Mouse (Mus musculus) testis, postnatal 10 days (tissue): ENCODE results near the gene Fcor.

Source experiments
- DNase-seq: peaks from one replicate; pipeline ENCODE4 v3.0.0; 2021; ENCODE audit warnings: low spot score

Fcor gene

DNA sequence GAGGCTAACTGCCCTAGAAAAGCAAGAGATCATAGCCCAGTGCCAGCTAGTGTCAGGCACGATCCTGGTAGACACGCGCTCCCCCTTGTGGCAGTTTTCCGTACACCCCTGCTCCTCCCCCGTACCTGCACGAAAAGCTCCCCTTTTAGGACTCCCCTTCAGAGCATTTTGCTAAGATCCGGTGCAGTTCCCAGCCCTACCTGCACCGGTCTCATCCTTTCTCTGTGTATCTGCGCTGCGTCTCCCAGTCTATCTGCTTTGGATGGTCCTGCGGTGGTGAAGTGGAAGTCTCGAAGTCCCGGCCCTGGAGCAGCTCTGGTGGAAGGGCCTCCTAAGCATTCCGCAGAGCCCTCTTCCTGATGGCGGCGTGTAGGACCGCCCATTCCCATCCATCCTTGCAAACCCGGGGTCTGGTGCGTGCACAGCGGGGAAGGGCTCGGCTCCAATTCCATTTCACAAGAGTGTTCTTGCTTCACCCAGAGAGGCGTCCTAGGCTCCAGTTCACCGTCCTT, at the start of gene Fcor:
TSS of gene Fcor (minus strand) at position 383 of the 512 bp plus-strand sequence.
- peak; percentile 90 for DNase-seq

DNA sequence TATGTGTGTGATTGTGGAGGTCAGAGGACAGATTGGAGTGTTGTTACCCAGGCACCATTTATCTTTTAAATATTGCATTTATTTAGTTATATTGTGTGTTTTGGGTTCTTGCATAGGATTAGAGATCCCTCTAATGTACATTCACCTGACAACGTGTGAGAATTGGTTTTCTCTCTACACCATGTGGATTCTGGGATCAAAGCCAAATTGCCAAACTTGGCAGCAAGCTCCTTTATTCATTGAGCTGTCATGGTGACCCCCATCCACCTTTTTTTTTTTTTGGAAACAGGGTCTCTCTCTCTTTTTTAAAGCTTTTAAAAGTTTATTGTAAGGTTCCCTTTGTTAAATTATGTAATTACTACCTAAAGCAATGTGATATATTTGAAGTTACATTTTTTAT, 48.9 kb upstream of the Fcor start:
- DNase-seq, result no peak

DNA sequence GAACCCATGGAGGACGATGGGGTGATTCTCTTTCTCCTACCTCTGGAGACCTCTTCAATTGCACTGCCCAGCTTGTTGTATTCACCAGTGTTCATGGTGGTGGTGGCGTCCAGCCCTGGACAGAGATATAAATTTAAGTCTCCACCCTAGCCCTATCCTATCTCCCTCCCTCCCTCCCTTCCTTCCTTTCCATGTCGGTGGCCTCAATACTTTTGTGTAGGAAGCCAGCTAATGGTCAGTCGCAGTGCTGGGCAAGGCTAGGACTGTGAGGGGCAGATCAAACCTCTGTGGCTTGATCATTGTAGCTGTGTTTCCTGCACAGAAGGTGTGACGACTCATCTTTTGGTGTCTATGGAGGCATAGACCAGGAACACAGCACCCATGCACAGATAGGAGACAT, 48.4 kb upstream of the Fcor start, which contains the start of gene Clec4g:
TSS of gene Clec4g (minus strand) at position 101 of the 400 bp plus-strand sequence.
- DNase-seq, result no peak

DNA sequence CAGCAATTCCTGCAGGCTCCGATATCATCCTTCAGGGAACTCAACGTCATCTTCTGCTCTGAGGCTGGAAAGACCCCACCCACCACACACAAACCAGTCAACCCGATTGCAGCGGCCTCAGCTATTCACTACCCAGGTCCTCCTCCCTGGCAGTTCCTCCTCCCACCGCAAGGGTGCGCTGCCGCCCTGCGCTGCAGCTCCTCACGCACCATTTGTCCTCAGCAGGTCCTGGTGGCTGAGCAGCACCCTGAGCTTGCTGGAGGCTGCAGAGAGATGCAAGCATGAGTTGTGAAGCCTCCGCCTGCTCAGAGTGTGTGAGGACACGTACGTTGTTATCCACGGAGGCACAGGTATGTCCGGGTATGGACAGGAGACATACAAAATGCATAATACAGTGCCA, 46.4 kb upstream of the Fcor start:
- peak; percentile 81 for DNase-seq

DNA sequence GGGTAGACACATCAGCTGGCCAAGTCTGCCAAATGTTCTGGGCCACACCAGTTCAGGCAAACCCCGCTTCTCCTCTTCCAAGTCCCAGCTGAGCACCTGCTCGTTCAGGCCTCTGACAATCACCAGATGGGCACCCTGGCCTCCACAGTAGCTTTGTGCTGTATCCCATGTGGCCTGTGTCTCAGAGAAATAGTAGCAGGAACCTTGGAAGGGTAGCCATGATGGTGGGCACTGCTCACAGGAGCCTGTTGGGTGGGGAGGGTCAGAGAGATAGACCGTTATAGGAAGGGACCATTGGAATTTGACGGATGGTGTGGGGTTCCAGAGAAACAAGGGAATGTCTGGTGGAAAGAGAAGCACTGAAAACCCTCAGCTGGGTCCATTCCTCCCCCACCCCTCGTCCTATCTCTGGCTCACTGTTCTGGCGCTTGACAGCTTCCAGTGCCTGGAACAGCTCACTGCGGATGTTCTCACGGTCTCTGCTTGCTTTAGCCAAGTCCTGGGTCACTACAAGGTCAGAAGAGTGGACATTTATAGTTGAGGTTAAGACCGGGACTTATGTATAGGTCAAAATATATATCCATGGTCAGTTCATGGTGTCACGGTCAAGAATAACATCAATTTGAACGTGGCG, 45.3 kb upstream of the Fcor start:
- no peak for DNase-seq

DNA sequence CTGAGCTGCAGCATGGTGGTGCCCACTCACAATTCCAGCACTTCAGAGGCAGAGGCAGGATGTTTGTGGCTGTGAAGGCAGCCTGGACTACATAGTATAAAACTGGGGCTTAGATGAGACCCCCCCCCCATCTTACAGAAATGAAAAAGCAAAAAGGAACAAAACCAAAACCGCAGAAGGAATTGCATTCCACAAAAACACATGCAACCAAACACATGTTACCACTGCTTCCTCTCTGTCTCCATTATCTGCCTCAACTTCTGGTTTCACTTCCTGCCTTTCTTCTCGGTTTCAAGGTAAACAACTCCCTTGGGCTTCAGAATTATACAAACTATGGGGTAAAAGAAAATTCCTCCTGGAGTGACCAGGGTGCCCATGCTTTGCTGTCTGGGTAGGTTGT, 39.5 kb upstream of the Fcor start:
- DNase-seq, result no peak

DNA sequence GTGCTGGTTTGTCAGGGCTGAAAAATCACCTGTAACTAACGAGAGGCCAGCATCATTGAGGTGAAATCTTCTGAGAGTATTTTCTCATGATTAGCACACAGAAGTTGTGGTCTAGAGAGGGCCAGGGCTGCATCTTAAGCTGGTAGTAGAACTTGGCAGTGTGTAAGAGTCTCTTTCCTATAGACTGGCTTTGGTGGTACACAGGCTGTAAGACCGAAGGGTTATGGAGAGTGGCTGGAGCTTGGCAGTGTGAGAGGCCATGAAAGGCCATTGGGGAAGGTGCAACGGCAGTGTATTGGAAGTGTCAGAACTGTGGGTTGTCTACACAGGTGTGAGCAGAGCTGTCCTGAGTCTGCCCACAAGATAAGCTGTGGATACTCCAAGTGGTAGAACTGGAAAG, 38.1 kb upstream of the Fcor start:
- DNase-seq, result no peak

DNA sequence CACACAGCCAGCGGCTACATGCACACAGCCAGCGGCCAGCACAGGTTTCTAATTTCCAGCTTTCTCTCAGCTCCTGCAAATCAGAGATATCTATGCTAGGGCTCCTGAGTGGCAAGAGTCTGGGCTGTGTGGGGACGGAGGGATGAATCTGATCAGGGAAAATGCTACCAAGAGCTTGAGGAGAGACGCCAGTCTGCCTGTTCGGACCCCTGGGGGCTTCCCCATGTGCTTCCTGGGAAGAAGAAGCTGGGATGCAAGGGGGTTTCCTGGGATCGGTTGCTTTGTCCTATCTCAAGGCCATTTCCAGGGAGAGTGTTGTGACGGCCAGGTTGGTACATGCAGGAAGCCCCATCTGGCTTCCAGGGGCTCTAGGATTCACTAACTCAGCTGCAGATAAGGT, 35.4 kb upstream of the Fcor start:
- DNase-seq, result no peak

DNA sequence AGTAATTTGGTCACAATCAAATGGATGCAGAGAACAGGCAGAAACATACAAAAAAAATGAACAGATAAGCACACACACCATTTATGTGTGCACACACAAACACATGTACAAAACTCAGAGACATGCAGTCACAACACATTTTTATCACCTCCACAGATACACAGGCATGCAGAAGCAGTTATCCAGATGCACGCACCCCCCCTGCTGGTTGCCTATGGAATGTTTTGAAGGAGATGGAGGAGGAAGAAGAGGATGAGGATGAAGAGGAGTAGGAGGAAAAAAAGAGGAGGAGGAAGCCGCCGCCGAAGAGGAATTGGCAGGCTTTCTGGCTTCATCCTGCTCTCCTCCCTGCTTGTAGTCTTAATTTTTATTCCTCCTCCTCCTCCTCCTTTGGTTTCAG, 33.5 kb upstream of the Fcor start:
- DNase-seq, result peak; percentile 39

DNA sequence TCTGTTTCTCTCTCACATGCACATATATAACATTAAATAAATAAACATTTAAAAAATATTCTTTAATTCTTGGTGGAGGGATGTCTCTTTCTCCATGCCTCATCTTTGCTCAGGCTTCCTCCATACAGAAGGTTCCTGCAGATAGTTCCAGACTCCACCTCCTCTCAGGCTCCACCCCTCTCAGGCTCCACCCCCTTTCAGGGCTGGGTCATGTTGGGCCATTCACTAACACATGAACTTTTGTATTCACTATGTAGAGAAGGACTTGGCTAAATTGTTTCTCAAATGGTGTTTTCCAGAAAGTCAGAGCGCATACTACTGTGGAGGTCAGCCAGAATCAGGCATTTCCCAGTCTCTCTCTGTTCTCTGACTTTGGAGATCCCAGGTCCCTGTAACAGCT, 29.3 kb upstream of the Fcor start:
- DNase-seq, result no peak

DNA sequence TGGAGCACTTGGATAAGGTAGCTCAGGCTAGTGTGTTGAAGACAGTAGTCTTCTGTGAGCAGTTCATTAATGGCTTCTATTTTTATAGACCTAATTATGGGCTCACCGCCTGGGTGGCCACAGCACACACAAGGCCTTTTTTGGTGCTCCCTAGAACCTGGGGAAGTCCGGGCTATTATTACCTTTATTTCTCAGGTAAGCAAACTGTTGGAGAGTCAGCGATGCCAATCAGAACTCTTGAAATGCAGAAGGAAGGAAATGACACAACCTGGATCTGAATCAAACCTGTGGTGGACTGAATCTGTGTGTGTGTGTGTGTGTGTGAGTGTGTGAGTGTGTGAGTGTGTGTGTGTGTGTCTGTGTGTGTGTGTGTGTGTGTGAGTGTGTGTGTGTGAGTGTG, 22.0 kb upstream of the Fcor start, which contains the start of gene Fcer2a:
TSS of gene Fcer2a (minus strand) at position 55 of the 400 bp plus-strand sequence.
- DNase-seq, result peak; percentile 13

DNA sequence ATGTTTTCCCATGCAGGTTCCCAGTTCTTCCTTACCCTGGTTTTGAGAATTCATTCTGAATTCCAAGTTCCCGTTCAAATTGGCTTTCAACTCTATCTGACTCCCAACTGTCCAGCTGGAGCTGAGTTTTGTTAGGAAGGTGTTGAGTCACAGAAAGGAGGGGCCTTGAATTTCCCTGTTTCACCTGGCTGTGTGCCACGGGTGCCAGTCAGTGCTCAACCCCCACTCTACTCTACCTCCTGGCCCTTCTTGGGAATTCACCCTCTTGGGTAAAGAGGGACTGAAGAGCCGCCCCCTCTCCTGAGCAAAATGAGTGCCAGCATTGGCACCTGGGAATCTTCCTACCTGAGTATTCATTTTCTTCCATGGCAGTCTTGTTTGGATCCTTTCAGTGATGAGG, 18.6 kb upstream of the Fcor start:
- peak; percentile 42 for DNase-seq

DNA sequence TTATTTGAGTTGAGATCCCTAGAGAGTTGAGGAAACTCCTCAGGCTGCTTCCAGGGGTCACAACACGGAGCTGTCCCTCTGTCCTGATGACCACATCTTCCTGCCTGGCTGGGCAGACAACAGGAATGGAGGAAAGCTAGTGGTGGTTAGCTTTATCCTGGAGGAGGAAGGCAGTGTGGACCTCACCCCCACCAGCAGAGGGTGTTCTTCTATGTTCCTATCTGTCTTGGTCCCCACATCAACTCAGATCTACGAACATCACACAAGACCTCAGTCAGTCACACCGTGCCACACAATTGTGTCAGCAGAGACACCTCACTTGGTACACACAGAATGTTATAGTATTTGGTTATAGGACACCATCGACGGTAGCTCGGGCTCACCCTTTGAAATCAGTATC, 15.4 kb upstream of the Fcor start:
- DNase-seq, result peak; percentile 25

DNA sequence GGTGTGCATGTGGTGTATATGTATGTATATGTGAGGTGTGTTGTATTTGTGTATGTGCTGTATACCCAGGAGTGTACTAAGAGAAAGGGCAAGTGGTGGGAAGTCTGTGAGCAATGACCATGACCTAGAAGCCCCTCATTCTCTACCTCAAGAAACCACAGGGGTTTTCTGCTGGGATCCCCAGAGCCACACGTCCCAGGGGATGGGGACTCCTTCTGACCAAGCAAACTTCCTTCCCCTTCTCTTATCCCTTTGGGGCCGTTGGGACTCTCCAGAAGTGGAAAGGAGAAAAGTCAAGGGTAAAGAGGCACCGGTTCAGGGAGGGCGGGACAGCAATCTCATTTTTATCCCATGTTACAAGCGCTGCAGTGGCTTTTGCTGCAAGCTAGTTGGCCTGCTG, 13.3 kb upstream of the Fcor start:
- peak; percentile 29 for DNase-seq

DNA sequence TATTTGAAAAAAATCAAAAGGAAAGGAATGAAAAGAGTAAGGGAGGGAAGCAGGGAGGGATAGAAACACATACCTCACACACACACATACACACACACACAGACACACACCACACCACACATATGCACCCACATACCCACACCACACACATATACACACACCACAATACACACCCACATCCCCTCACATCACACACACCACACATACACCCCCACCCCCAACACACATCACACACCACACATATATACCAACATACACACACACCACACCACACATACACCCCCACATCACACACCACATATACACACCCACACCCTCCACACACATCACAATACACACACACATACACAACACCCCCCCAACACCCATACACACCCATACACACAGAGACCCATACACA, 12.4 kb upstream of the Fcor start:
- DNase-seq, result peak; percentile 33

DNA sequence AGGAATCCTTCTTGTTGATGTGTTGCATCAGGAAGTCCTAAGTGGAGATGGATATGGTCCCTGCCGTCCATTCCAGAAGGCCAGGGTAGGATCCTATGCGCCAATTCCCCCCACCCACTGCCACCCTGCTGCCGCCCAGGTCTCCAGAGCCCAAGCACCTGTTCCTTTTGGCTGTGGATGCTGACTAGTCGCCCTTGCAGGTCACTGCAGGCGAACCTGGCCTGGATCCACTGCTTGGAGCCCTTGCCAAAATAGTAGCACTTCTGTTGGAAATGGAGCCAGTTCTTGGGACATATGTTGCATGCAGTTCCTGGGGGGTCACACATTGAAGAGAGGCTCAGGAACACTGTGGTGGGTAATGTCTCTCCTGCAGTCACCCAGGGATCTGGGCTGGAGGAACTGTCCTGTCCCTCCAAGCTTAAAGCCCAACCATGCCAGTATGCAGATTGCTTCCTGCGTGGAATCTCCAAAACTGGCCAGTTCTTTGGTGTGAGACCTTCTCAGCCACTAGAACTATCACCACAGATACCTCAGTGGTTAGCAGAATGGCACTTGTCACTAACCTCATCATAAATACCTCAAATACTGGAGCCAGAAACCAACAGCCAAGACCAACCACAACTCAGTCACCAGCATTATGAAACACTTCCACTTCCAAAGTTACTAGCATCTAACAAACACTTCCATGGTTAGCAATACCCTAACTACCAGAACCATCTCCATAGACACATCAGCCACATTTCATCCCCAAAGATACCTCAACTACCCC, 11.4 kb upstream of the Fcor start:
- peak; percentile 46 for DNase-seq

DNA sequence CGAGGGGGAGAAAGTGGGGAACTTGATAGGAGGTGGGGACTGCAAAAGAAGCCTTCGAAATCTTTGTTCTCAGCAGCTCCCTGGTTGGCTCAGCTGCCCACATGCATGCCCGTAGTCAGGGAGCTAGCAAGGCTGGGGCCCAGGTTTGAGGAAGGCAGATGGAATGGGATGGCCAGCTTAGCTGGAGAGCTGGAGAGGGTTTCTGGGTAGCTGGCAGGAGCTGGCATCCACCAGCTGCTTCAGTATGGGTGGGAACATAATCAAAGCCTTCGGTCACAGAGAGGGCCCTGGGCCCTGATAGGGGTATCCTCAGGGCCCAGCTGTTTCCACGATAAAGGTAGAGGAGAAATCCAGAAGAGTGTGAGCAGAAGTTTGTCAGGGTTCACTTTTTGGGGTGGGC, 10.3 kb upstream of the Fcor start:
- DNase-seq, result peak; percentile 32

DNA sequence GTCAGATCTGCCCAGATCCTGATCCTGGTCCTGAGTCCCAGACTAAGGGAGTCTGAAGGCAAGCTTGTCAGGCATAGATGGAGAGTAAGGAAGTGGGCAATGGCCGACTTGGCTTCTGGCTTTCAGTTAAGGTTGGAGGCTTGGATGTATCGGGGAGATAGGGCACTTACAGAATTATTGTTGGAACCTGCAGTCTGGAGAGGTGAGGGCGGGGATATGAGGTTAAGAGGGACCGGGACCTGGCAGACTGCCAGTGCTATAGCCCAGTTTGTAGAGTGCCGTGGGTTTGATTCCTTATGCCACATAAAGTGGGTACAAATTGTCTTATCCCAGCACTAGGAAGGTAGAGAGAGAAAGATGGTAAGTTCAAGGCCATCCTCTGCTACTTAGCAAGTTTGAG, 7.5 kb upstream of the Fcor start:
- peak; percentile 42 for DNase-seq

DNA sequence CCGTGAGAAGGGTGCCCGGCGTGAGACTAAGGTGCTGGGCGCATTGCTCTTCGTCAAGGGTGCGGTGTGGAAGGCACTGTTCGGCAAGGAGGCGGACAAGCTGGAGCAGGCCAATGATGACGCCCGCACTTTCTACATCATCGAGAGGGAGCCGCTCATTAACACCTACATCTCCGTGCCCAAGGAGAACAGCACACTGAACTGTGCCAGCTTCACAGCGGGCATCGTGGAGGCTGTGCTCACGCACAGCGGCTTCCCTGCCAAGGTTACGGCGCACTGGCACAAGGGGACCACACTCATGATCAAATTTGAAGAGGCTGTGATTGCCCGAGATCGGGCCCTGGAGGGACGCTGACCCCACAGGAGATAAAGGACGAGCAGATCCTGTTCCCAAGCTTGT, 7.1 kb upstream of the Fcor start:
- DNase-seq, result peak; percentile 42

DNA sequence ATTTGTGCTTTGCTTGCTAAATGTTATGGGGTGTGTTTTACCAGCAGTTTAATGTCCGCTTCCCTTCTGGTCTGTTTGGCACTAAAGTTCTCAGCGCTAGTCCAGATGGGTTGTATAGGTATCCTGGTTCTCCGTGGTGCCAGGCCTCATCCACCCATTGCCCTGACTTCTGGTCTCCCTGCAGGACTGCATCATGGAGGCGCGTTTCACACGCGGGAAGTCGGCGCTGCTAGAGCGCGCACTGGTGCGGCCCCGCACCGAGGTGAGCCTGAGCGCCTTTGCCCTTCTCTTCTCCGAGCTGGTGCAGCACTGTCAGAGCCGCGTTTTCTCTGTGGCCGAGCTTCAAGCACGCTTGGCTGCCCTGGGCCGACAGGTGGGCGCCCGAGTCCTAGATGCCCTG, 6.7 kb upstream of the Fcor start:
- no peak for DNase-seq

DNA sequence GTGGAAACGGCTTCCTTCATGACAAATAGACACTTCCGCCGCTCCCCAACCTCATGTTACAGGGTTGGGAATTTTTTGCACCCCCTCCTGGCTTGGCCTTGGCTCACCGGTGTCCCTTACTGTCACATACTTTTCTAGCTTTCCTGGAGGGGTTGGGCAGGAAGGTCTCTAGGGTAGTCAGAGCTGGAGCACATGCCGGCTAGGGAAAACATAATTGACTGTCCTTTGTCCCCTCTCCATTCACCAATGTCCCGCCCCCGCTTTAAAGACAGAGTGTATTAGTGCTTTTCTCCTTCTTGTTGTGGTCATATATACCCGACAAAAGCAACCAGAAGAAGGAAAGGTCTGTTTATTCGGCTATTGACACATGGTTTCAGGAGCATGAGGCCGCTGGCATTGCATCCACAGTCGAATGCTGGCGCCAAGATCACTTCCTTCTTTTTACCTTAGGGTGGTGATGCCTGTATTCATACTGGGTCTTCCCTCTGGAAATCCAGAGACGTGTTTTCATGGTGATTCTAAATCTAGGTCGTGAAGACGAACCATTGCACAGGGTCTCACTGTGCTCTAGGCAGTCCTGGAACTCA, 4.9 kb upstream of the Fcor start:
- DNase-seq, result no peak

DNA sequence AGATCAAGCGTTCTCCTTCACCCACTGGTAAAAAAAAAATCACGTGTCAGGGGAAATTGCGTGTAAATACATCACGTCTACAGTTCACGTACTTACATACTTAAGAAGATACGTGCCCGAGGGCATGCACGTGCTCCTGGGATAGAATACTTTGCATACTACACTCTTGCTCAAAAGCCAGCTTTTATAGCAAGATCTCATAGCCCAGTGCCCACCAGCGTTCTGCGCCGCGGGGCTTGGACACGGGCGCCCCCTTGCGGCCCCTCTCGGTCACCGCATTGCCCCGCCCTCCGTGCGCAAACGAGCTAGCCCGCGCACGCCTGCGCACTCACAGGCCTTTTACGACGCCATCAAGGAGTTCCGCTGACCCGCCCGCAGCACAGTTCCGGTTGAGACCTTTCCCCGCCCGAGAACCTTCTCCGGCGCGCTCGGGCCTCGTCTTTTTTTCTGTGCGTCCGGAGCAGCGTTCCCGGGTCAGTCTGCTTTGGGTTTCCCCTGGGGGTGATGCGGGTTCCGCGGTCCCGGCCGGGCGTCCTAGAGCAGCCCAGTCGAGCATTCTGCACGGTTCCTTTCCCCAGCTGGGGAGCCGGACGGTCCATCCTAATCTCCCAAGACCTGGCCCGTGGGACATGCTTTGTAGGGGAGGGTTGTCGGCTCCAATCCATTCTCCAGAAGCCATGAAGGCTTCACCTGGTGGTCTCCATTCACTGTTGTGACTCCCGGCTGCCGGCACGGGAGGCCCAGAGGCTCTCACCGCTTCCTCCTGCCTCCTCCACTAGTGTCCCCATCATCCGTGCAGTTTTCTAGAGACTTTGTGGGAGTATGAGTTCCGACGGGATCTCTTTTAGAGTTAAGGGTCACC, 4.2 kb upstream of the Fcor start, which contains the start of gene Trappc5:
TSS of gene Trappc5 (plus strand) at position 169 of the 862 bp plus-strand sequence.
- peak; percentile 95 for DNase-seq
